8 mouse cellular contexts compared by ENCODE assay signal in the genomic region with DNA sequence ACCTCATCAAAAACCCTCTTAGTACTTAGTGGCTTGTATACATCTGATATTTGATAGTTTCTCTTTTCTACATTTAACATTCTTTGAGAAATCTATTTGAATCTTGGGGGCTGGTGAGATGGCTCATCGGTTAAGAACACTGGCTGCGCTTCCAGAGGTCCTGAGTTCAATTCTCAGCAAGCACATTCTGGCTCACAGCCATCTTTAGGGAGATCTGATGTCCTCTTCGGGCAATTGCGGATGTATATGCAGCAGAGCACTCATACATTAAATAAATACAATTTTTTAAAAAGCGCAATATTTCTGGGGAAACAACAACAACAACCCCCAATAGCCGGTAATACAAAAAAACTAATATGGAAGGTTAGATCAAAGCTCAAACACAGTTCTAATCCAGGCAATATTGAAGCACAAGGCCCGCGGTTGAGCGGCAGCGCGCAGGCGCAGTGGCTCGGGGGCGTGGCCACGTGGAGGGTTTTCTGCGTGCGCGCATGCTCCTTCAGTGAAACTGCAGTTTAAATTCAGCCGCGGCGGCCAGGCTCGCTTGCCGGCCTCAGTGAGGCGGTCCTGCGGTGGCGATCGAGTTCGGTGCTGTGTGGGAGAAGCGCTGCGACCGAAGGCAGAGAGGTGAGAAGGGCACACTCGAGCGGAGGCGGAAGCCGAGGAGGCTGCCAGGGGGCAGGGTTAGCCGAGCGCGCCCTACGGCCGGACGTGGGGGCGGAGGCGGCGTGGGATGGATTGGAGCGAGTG. TPM values are rescaled to one million over a fixed set of nuclear protein-coding genes. Genes with fewer than 3 reads are reported as not detected.
DNase-seq lines count a peak whose midpoint lies in the region; ATAC-seq and TF ChIP-seq lines count a peak whose summit lies in the region.

A gene (plus strand): TSS at position 455 of the 750 bp plus-strand sequence.

- peak within 1 kb of the TSS; percentile 73 for H3K27ac ChIP-seq in bone marrow, adult 2 months (ENCODE audit: control insufficient read depth, insufficient read depth, low read depth, low read length, poor library complexity)
- H3K27ac ChIP-seq in embryonic facial prominence, embryonic 14.5 days (replicated peaks; ENCODE audit: low read depth, low read length): peak within 1 kb of the TSS; percentile 79
- H3K27ac ChIP-seq in limb, embryonic 13.5 days: peak within 1 kb of the TSS; percentile 84
- peak within 1 kb of the TSS; percentile 48; the same call in 1 of the 2 replicates for H3K27ac ChIP-seq in midbrain, embryonic 15.5 days

- H3K36me3 ChIP-seq in embryonic facial prominence, embryonic 14.5 days (ENCODE audit: control insufficient read depth, insufficient read depth, low read length): peaks cover 37% of the 10 kb centered on the region
- peaks cover 42% of the 10 kb centered on the region for H3K36me3 ChIP-seq in limb, embryonic 13.5 days
- peaks cover 17% of the 10 kb centered on the region for H3K36me3 ChIP-seq in midbrain, embryonic 15.5 days (replicated peaks)

- peak; percentile 83; the same call in 1 of the 2 replicates for TF ChIP-seq POLR2A in bone marrow, adult 2 months (IDR thresholded peaks at IDR 0.05; ENCODE audit: borderline replicate concordance, control insufficient read depth, low read depth, low read length)

- peak; percentile 95 for DNase-seq in A20 (ENCODE audit: low read depth, low spot score)
- DNase-seq in embryonic facial prominence, embryonic 14.5 days (ENCODE audit: low spot score): peak; percentile 94
- DNase-seq in heart, adult 8-10 months (ENCODE audit: low spot score): peak; percentile 92
- peak; percentile 90 to 93 for DNase-seq in kidney, adult 8-10 months
- peak; percentile 87 to 97 for DNase-seq in spleen, adult 18-20 months

- peak within 1 kb of the TSS; percentile 70 for H3K9ac ChIP-seq in embryonic facial prominence, embryonic 14.5 days (ENCODE audit: low read depth, low read length)
- peak within 1 kb of the TSS; percentile 78 for H3K9ac ChIP-seq in limb, embryonic 13.5 days
- H3K9ac ChIP-seq in midbrain, embryonic 15.5 days: peak within 1 kb of the TSS; percentile 84

- H3K4me2 ChIP-seq in embryonic facial prominence, embryonic 14.5 days (ENCODE audit: low read depth, low read length): peak within 1 kb of the TSS; percentile 84
- peak within 1 kb of the TSS; percentile 82 for H3K4me2 ChIP-seq in limb, embryonic 13.5 days (replicated peaks)
- H3K4me2 ChIP-seq in midbrain, embryonic 15.5 days: peak within 1 kb of the TSS; percentile 82

- H3K4me1 ChIP-seq in bone marrow, adult 2 months (ENCODE audit: control insufficient read depth, insufficient read depth, low read length): peaks cover 2% of the 10 kb centered on the region; the same call in 1 of the 2 replicates
- H3K4me1 ChIP-seq in embryonic facial prominence, embryonic 14.5 days (ENCODE audit: control insufficient read depth, insufficient read depth, low read length): peaks cover 8% of the 10 kb centered on the region; the same call in 1 of the 2 replicates
- peaks cover 16% of the 10 kb centered on the region for H3K4me1 ChIP-seq in limb, embryonic 13.5 days
- peaks cover 8% of the 10 kb centered on the region for H3K4me1 ChIP-seq in midbrain, embryonic 15.5 days

- no peaks in the 10 kb centered on the region for H3K27me3 ChIP-seq in embryonic facial prominence, embryonic 14.5 days (replicated peaks; ENCODE audit: control insufficient read depth, insufficient read depth, low read length)
- H3K27me3 ChIP-seq in limb, embryonic 13.5 days: no peaks in the 10 kb centered on the region
- H3K27me3 ChIP-seq in midbrain, embryonic 15.5 days (replicated peaks): no peaks in the 10 kb centered on the region

- H3K9me3 ChIP-seq in embryonic facial prominence, embryonic 14.5 days (ENCODE audit: control insufficient read depth, low read length): no peaks in the 10 kb centered on the region
- H3K9me3 ChIP-seq in limb, embryonic 13.5 days: no peaks in the 10 kb centered on the region
- no peaks in the 10 kb centered on the region for H3K9me3 ChIP-seq in midbrain, embryonic 15.5 days

- WGBS in bone marrow, adult 2 months: 4% methylated on average over 45 of the region's 45 CpGs
- 5% methylated on average over 43 of the region's 45 CpGs for WGBS in embryonic facial prominence, embryonic 14.5 days
- WGBS in limb, embryonic 13.5 days: 6% methylated on average over 44 of the region's 45 CpGs
- WGBS in midbrain, embryonic 15.5 days: 5% methylated on average over 45 of the region's 45 CpGs

- peak; percentile 87 for ATAC-seq in embryonic facial prominence, embryonic 14.5 days (ENCODE audit: low read depth)
- ATAC-seq in limb, embryonic 13.5 days (ENCODE audit: low FRiP score, low read depth): peak; percentile 85
- ATAC-seq in midbrain, embryonic 15.5 days (replicated peaks): peak; percentile 83

- H3K4me3 ChIP-seq in bone marrow, adult 2 months (replicated peaks; ENCODE audit: control insufficient read depth, low read depth, low read length): peak within 1 kb of the TSS; percentile 73
- H3K4me3 ChIP-seq in embryonic facial prominence, embryonic 14.5 days (ENCODE audit: low read depth, low read length): peak within 1 kb of the TSS; percentile 69
- peak within 1 kb of the TSS; percentile 80 for H3K4me3 ChIP-seq in limb, embryonic 13.5 days
- H3K4me3 ChIP-seq in midbrain, embryonic 15.5 days: peak within 1 kb of the TSS; percentile 94

- no peak for TF ChIP-seq CTCF in bone marrow, adult 2 months (IDR thresholded peaks at IDR 0.05; ENCODE audit: control insufficient read depth, insufficient read depth, low read length)

RNA-seq across cellular contexts. Expression of the gene that starts here (rescaled TPM):
- polyA plus RNA-seq in bone marrow, adult 2 months (2011; ENCODE audit: insufficient read depth, insufficient read length, low replicate concordance, missing spikeins): 13.2 and 27.6 TPM in 2 replicates
- 11.1 and 12.0 TPM in 2 replicates for polyA plus RNA-seq in embryonic facial prominence, embryonic 14.5 days (2014; fragmentation: Nextera tagmentation; extraction: Ambion mirVana)
- total RNA-seq in heart, adult 8-10 months (2022): 1 to 10 TPM in 3 of 4 experiments, under 1 TPM in 1; 0.88 to 1.5 (median 1.2) TPM
- polyA plus RNA-seq in limb, embryonic 13.5 days (2015; fragmentation: Nextera tagmentation; extraction: Ambion mirVana): 22.2 and 25.9 TPM in 2 replicates
- 4.9 and 6.0 TPM in 2 replicates for polyA plus RNA-seq in midbrain, embryonic 15.5 days (2015; fragmentation: Nextera tagmentation; extraction: Ambion mirVana)

Comparison
In these comparisons a context has a peak if more than half of its experiments do, and no peak if none do; other contexts are left out.
1. Peak in every context shown above with its lines: DNase-seq, ATAC-seq, H3K4me3 ChIP-seq and H3K27ac ChIP-seq.